Mouse (Mus musculus) liver, postnatal 0 days (tissue): ENCODE data around the gene P3h3.

Experiments used
- CTCF ChIP-seq: sonication (generic); IDR thresholded peaks from 2 replicates; pipeline ENCODE4 v1.5.1; 2016; ENCODE audit warnings: antibody characterized with exemption, low read depth
- EP300 ChIP-seq: IDR thresholded peaks from 2 replicates; pipeline ENCODE4 v1.6.1; 2016; ENCODE audit warnings: antibody characterized with exemption, low read depth, mild to moderate bottlenecking

DNA sequence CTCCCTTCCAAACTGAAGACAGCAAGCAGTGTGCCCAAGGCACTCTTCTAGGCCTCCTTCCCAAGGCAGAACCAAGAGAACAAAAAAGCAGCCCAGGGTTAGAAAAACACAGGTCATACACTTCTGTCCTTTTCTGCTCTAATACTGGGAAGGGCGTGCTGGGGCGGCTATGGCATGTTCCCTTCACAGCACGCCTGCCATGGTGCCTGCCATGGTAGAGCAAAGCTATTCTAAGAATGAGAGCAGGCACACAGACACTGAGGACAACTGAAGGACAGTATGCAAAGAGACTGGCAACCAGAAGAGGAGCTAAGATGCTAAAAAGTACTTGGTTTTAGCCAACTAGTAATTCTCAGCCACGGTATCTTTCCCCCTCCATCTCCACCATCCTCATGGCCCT, 35.5 kb downstream of the P3h3 start:
- no peak for TF ChIP-seq CTCF
- no peak for TF ChIP-seq EP300
